Mouse (Mus musculus): Measurements from ENCODE around the gene Rpl23. TPM values are rescaled to one million over a fixed set of nuclear protein-coding genes. Genes with fewer than 3 reads are reported as not detected.

Rpl23 gene
- total and polyA plus RNA-seq, 3 experiments, result 921 to 2,072 TPM; not detected in 1

DNA sequence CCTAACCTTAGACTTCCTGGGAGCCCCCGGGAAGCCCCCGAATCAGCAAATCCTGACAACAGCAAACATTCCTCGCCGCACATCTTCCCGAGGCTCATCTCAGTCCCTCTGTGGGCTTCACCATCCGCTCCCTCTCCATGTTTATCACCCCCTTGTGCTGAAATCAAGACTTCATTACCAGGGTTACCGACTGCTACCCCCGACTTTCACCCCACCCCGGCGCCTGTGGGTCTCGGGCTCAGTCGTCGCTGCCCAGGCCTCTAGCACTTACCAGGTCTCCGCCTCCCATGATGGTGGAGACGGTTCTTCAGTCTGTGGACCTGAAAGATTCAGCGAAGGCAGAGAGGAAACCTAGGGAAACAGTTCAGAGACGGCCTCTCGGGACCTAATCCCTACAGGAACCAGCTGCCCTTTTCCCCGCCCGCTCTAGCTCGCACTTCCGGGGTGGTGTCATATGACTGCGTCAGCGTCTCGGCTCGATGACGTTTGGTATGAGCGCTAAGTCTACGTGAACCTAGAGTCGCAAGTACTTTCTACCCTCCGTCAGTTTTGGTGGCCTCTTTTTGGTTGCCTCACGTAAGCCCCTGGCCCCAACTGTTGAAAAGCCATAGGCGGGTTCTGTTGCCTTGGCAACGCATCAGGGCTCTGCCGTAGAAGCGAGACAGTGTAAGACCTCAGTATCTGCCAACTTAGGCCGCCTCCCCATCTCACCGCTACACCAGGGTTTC, 15.9 kb downstream of the Rpl23 start, which contains the start of gene Cwc25 (continued):
- no peak for TF ChIP-seq SMC3 (IDR thresholded peaks at IDR 0.05; ENCODE audit: low read depth, low read length)
- peak; percentile 49; the same call in 1 of the 2 replicates for TF ChIP-seq MYB (IDR thresholded peaks at IDR 0.05; ENCODE audit: low read depth, low read length)
- peak in 1 of 2 experiments; percentile 48; a peak in 1 of 4 replicates for TF ChIP-seq EP300 (IDR thresholded peaks at IDR 0.05; ENCODE audit: low read depth in 1 of 2, low read length in 2 of 2)
- peak; percentile 85; the same call in 1 of the 2 replicates for TF ChIP-seq GABPA (IDR thresholded peaks at IDR 0.05; ENCODE audit: low read depth, low read length)
- TF ChIP-seq USF1 (IDR thresholded peaks at IDR 0.05; ENCODE audit: low read depth, low read length), result peak; percentile 90
- peak; percentile 100 for TF ChIP-seq SIN3A (IDR thresholded peaks at IDR 0.05; ENCODE audit: low read length)
- TF ChIP-seq BHLHE40 (IDR thresholded peaks at IDR 0.05; ENCODE audit: borderline replicate concordance, low read depth, low read length), result no peak
- peak; percentile 81 to 94; a peak in 3 of 4 replicates for TF ChIP-seq POLR2A (IDR thresholded peaks at IDR 0.05; ENCODE audit: control insufficient read depth in 1 of 2, insufficient read depth in 1 of 2, low read depth in 1 of 2, low read length in 2 of 2, poor library complexity in 1 of 2)
- no peak for TF ChIP-seq ZKSCAN1 (IDR thresholded peaks at IDR 0.05; ENCODE audit: low read depth, low read length)
- no peak for TF ChIP-seq TAL1 (IDR thresholded peaks at IDR 0.05; ENCODE audit: low read length)
- 0 out of 2 replicates have a peak, but pooled peaks have one; percentile 77 for TF ChIP-seq JUND (IDR thresholded peaks at IDR 0.05; ENCODE audit: low read depth, low read length)
- peak; percentile 84; the same call in 1 of the 2 replicates for TF ChIP-seq MAZ (IDR thresholded peaks at IDR 0.05; ENCODE audit: low read depth, low read length)
- no peak for TF ChIP-seq POLR2AphosphoS5 (IDR thresholded peaks at IDR 0.05; ENCODE audit: borderline replicate concordance, low read depth, low read length)
- peak; percentile 93 for TF ChIP-seq MXI1 (IDR thresholded peaks at IDR 0.05; ENCODE audit: low read depth, low read length)
- peak; percentile 93 for TF ChIP-seq NELFE (IDR thresholded peaks at IDR 0.05; ENCODE audit: low read depth, low read length)
- TF ChIP-seq ETS1 (IDR thresholded peaks at IDR 0.05; ENCODE audit: low read depth, low read length), result peak; percentile 93

DNA sequence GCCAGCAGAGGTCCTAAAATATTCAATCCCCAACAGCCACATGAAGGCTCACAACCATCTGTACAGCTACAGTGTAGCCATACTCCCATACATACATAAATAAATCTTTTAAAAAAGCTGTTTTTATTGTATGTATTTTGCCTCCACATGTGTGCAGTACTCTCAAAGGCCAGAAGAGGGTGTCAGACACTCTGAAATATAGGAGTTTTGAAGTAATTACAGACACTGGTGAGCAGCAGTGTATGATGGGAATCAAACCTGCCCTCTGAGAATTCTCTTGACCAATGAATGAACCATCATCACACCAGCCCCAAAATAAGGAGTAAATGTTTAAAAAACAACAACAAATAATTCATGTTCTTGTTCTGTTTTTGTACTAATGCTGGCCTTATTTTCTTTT, 20.6 kb downstream of the Rpl23 start:
- Histone ChIP-seq H3K27ac (ENCODE audit: control insufficient read depth, low read depth, low read length) (no peak overlapping the region), H3K27me3 (ENCODE audit: control insufficient read depth in 1 of 2, insufficient read depth in 2 of 2, low read length in 2 of 2) (no peaks in the 10 kb centered on the region), H3K36me3 (ENCODE audit: control insufficient read depth in 1 of 2, insufficient read depth in 2 of 2, low read length in 2 of 2) (peaks cover 4 to 7% of the 10 kb centered on the region in 2 experiments), H3K4me3 (ENCODE audit: control insufficient read depth in 1 of 2, insufficient read depth in 1 of 2, low read depth in 2 of 2, low read length in 2 of 2) (no peak overlapping the region), H3K79me2 (ENCODE audit: control insufficient read depth, insufficient read depth, low read length, poor library complexity) (peaks cover 19% of the 10 kb centered on the region), H3K9me3 (replicated peaks; ENCODE audit: insufficient read depth, low read length) (no peaks in the 10 kb centered on the region), H3K4me1 (ENCODE audit: control insufficient read depth in 1 of 2, insufficient read depth in 2 of 2, low read length in 2 of 2) (peaks cover 3 to 6% of the 10 kb centered on the region in 2 experiments; a peak in 2 of 4 replicates), H3K9ac (ENCODE audit: control insufficient read depth, low read depth, low read length, poor library complexity, severe bottlenecking) (no peak overlapping the region)
- TF ChIP-seq RAD21 (IDR thresholded peaks at IDR 0.05; ENCODE audit: low read depth, low read length) (peak; percentile 47), CTCF (IDR thresholded peaks at IDR 0.05 in 2 of 3, conservative IDR thresholded peaks at IDR 0.05 in 1 of 3; ENCODE audit: control insufficient read depth in 1 of 3, insufficient read depth in 1 of 3, low read depth in 2 of 3, low read length in 3 of 3, poor library complexity in 1 of 3, severe bottlenecking in 1 of 3) (peak in 2 of 3 experiments; percentile 48 to 60; a peak in 4 of 6 replicates), GABPA (IDR thresholded peaks at IDR 0.05; ENCODE audit: low read depth, low read length) (no peak), SMC3 (IDR thresholded peaks at IDR 0.05; ENCODE audit: low read depth, low read length) (peak; percentile 42), CHD2 (IDR thresholded peaks at IDR 0.05; ENCODE audit: low read length) (no peak), ZC3H11A (IDR thresholded peaks at IDR 0.05; ENCODE audit: low read depth, low read length) (peak; percentile 22; the same call in 1 of the 2 replicates)
- peak; percentile 61 for DNase-seq (ENCODE audit: low read depth, low spot score)

Data from MEL (cell line).